Mouse (Mus musculus) limb, embryonic 12.5 days (tissue): Measurements from ENCODE around the gene Cryba2. TPM values are rescaled to one million over a fixed set of nuclear protein-coding genes. Genes with fewer than 3 reads are reported as not detected.

Source experiments
- ATAC-seq: fragments of 200-750 bp; cut with Nextera tagmentation; 2 replicates; pipeline ENCODE4 v1.8.0; 2017; ENCODE audit warnings: low read depth, moderate TSS enrichment; ENCODE audit not compliant: insufficient number of reproducible peaks, insufficient read depth, low FRiP score, low TSS enrichment
- H3K27ac ChIP-seq: fragments of 300-500 bp; sonication (generic); 2 replicates; pipeline ENCODE4 v1.5.1; 2016; ENCODE audit warnings: mild to moderate bottlenecking, moderate library complexity
- H3K27me3 ChIP-seq: fragments of 300-500 bp; sonication (generic); 2 replicates; pipeline ENCODE4 v1.6.1; 2016; ENCODE audit warnings: mild to moderate bottlenecking, moderate library complexity
- H3K36me3 ChIP-seq: fragments of 300-500 bp; sonication (generic); 2 replicates; pipeline ENCODE4 v1.6.1; 2016; ENCODE audit warnings: mild to moderate bottlenecking, moderate library complexity
- H3K4me1 ChIP-seq: fragments of 300-500 bp; sonication (generic); replicated peaks from 2 replicates; pipeline ENCODE4 v1.6.1; 2016
- H3K4me2 ChIP-seq: fragments of 300-500 bp; sonication (generic); 2 replicates; pipeline ENCODE4 v1.6.1; 2016; ENCODE audit warnings: mild to moderate bottlenecking, moderate library complexity
- H3K4me3 ChIP-seq: fragments of 300-500 bp; sonication (generic); replicated peaks from 2 replicates; pipeline ENCODE4 v1.5.1; 2016; ENCODE audit warnings: mild to moderate bottlenecking
- H3K9ac ChIP-seq: fragments of 300-500 bp; sonication (generic); replicated peaks from 2 replicates; pipeline ENCODE4 v1.6.1; 2016; ENCODE audit warnings: mild to moderate bottlenecking, moderate library complexity
- H3K9me3 ChIP-seq: fragments of 300-500 bp; sonication (generic); 2 replicates; pipeline ENCODE4 v1.6.1; 2016; ENCODE audit warnings: mild to moderate bottlenecking, moderate library complexity
- WGBS: fragments of 180-500 bp; shearing (Covaris S2); methylation state at CpG from one replicate; pipeline ENCODE4 v1.1.7; 2016; 5-methylcytosine and 5-hydroxymethylcytosine counted together
- polyA plus RNA-seq: library from polyadenylated mRNA; unstranded; fragments of >200 nt; fragmentation: Nextera tagmentation; extraction: Ambion mirVana; gene quantifications from 2 replicates; pipeline ENCODE4 v1.2.1, GENCODE M21; 2016

Gene Cryba2
- polyA plus RNA-seq, 1 experiment from 2014 or later = not detected

DNA sequence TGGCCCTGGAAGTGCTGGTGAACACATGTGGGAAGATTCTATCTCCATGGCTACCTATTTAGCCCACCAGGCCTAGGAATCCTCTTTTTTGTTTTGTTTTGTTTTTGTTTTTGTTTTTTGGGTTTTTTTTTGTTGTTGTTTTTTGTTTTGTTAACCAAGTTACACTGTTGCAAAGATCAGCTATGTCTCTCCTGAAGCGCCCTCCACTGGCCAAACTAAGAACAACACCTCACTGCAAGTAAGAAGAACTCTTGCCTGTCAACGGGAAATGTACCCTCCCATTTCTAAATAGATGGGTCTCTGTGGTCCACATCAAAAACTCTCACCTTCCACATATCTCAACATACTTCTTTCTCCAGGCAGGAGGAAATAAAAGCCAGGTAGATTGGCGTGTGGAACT is 8.7 kb upstream of the Cryba2 start:
- Histone ChIP-seq H3K27ac (no peak overlapping the region), H3K36me3 (no peaks in the 10 kb centered on the region), H3K27me3 (peaks cover 99% of the 10 kb centered on the region), H3K4me3 (no peak overlapping the region), H3K4me1 (peaks cover 27% of the 10 kb centered on the region), H3K9me3 (no peaks in the 10 kb centered on the region), H3K4me2 (no peak overlapping the region), H3K9ac (no peak overlapping the region)
- no peak for ATAC-seq
- 3% methylated on average over 3 of the region's 3 CpGs for WGBS

DNA sequence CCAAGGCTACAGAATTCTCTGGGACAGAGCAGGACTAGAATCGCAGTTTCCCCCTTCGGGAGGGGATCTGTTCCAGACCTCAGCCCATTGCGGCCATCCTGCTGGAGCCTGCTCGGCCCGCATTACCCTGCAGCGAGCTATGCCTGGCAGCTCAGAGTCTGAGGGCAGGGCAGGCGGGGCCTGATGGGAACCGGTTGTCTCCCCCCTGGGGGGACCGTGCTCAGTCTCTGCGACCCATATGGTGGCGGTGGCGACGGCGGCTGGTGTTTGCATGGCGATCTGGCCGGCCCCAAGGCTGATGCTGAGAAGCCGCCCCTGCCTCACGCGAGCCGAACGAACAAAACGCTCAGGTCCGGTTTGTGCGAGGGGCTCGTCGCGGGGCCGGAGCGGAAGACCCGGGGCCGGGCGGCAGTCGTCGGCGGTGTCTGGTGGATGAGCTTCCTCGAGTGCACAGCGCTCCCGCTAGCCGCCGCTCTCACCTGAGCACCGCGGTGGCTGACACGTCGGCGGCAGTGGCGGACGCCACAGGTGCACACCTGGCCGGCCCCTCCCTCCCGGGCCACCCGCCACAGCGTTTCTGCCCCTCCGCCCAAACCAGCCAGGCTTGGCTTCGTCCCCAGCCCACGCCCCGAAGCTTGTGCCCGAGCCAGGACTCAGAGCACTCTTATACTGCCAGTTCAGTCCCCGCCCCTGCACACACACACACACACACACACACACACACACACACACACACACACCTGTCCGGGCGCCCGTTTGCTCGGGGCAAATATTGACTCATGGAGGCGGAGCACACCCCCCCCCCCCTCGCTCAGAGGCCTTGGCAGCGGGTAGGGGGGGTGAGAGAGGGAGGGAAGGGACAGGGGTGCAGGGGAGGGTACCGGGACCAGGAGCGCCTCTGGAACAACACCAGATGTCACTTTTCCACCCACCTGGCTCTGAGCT is 7.7 kb upstream of the Cryba2 start:
- H3K36me3 ChIP-seq = no peaks in the 10 kb centered on the region
- peak overlapping the region; percentile 37 for H3K4me3 ChIP-seq
- peaks cover 99% of the 10 kb centered on the region for H3K27me3 ChIP-seq
- ATAC-seq = no peak
- H3K4me2 ChIP-seq = peak overlapping the region; percentile 61
- no peak overlapping the region for H3K27ac ChIP-seq
- peak overlapping the region; percentile 34; the same call in 1 of the 2 replicates for H3K9ac ChIP-seq
- under 1% methylated on average over 65 of the region's 66 CpGs for WGBS
- H3K4me1 ChIP-seq = peaks cover 27% of the 10 kb centered on the region
- no peaks in the 10 kb centered on the region for H3K9me3 ChIP-seq

DNA sequence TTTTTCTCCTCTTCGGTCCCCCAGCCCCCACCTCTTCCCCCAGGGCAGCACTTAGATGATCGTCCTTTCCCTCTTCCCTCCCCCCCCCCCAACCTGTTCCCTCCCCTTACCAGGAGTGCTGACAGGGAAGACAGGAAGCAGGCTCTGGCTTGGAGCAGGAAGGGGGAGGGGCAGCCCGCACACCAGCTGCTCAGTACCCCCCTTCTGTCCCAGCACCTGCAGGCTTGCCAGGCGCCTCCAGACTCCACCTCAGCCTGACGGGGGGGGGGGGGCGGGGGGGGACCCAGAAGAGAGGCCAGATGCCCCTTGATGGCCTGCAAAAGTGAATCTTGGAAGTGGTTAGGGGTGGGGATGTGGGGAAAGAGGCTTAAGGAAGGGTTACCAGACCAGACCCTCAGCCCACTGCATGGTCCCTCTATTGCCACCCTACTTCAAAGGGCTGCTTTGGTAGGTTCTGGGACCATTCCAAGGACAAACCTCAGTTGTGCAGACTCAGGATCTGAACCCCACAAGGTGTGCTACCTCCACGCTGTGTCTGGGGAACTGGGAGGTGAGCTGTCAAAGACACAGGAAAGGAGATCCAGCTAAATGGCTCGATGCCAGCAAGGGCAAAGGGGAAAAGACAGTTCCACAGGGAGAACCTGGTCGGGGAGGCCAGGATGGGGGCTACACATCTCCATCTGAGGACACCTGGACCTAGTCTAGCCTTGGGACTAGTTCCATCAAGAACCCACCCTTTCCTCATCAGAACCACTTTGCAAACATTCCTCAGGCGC is 5.9 kb upstream of the Cryba2 start:
- Histone ChIP-seq H3K27ac (no peak overlapping the region), H3K36me3 (no peaks in the 10 kb centered on the region), H3K27me3 (peaks cover 99% of the 10 kb centered on the region), H3K9ac (no peak overlapping the region), H3K4me1 (peaks cover 27% of the 10 kb centered on the region), H3K4me3 (no peak overlapping the region), H3K9me3 (no peaks in the 10 kb centered on the region), H3K4me2 (no peak overlapping the region; the same call in 1 of the 2 replicates)
- 6% methylated on average over 7 of the region's 10 CpGs for WGBS
- ATAC-seq = no peak

DNA sequence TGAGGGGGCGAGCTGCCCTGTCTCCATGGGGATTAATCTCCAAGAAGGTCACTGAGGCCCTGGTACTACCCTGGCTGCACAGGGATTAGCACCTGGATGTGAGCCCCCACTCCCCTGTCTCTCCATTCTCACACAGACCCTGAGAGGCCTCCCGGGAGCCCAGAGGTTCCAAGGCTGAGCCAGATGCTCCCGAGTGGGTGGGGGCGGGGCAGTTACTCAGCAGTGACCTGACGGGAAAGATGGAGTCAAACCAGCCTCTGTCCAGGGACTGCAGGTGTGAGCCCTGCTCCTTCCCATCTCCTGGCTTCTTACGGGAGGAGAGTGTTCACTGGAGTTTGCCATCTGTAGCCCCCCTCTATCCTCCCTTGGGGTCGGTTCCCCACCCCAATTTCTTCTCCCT is 5.0 kb upstream of the Cryba2 start:
- H3K4me1 ChIP-seq = peaks cover 29% of the 10 kb centered on the region
- no peaks in the 10 kb centered on the region for H3K9me3 ChIP-seq
- no peak overlapping the region for H3K9ac ChIP-seq
- no peak overlapping the region for H3K4me2 ChIP-seq
- no peaks in the 10 kb centered on the region for H3K36me3 ChIP-seq
- 0 out of 2 replicates have a peak, but pooled peaks have one; percentile 12 for ATAC-seq
- H3K27me3 ChIP-seq = peaks cover 99% of the 10 kb centered on the region
- 1% methylated on average over 7 of the region's 7 CpGs for WGBS
- no peak overlapping the region for H3K4me3 ChIP-seq
- no peak overlapping the region for H3K27ac ChIP-seq

DNA sequence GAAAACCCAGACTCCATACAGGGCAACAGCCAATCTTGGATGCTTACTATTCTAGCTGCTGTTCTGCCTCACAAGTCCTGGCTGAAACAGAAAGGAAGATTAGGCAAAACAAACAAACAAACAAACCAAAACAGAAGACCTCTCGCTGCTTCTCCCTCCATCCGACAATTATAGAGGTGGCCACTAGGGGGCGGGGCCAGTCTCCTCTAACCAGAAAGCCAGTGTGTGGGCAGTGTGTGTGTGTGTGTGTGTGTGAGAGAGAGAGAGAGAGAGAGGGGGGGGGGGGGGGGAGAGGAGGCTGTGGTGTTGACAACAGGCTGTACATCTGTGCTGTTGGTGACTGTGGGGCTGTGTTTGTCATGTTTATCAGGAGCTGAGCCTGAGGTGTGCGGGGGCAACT is 2.0 kb upstream of the Cryba2 start:
- Histone ChIP-seq H3K4me1 (peaks cover 18% of the 10 kb centered on the region), H3K27me3 (peaks cover 99% of the 10 kb centered on the region), H3K36me3 (no peaks in the 10 kb centered on the region), H3K4me3 (no peak overlapping the region), H3K27ac (no peak overlapping the region), H3K4me2 (no peak overlapping the region), H3K9me3 (no peaks in the 10 kb centered on the region), H3K9ac (no peak overlapping the region)
- WGBS = 17% methylated on average over 4 of the region's 4 CpGs
- no peak for ATAC-seq

DNA sequence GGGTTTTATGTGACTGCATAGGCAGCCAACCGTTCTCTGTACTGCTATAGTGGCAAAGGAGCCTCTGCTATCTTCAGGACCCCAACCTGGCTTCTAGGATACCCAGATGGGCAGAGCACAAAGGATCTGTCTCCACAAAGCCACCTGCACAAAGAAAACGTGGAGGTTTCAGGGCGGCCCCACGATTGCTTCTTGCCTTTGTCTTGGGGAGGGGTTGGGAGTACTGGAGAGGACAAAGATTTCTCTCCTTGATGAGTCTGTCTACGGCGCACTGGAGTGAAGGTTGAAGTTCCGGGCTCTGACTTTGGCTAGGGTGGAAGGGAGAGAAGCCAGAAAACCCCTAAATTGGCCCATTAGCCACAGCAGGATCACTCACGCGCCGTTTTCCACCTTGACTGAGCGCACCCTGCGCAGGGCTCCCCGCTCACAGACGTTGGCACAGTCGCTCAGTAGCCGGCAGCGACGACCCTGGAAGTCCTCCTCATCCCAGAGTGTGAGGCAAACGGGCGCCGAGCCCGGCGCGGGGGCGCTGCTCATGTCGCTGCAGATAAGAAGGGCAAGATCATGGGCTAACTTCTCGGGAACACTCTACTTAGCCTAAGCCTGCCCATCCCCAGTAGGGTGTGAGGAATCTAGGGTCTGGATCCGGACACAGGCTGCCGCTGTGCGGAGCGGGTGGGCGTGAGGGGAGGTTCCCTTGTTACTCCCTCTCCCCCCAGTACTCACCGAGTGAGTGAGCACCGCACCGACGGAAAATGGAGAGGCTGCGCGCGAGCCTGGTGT is 401 bp downstream of the Cryba2 start:
- no peak overlapping the region for H3K27ac ChIP-seq
- H3K4me1 ChIP-seq = peaks cover 3% of the 10 kb centered on the region; the same call in 1 of the 2 replicates
- no peak overlapping the region for H3K4me2 ChIP-seq
- 0 out of 2 replicates have a peak overlapping the region, but pooled peaks have one; percentile 2 for H3K4me3 ChIP-seq
- H3K27me3 ChIP-seq = peaks cover 97% of the 10 kb centered on the region
- ATAC-seq = no peak
- no peaks in the 10 kb centered on the region for H3K9me3 ChIP-seq
- WGBS = 2% methylated on average over 39 of the region's 39 CpGs
- H3K36me3 ChIP-seq = no peaks in the 10 kb centered on the region
- H3K9ac ChIP-seq = no peak overlapping the region

DNA sequence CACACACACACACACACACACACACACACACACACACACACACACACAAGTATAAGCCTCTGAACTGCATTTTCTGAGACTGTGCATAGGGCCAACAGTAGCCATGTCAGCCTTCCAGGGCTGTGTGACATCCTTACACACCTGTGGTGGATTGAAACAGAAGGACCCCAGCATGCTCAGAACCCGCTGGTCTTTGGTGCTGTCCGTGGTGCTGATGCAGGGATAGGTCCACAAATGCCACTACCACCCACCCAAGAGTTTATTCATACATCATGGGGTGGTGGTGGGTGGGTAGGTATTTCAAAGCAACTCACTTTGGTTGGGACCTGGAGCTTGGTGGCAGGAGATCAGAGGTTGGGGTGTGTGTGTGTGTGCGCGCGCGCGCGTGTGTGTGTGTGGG is 1.4 kb downstream of the Cryba2 start:
- no peak overlapping the region for H3K9ac ChIP-seq
- no peaks in the 10 kb centered on the region for H3K36me3 ChIP-seq
- H3K9me3 ChIP-seq = no peaks in the 10 kb centered on the region
- H3K4me1 ChIP-seq = 0 out of 2 replicates have a peak, but pooled peaks cover 3% of the 10 kb centered on the region
- peaks cover 97% of the 10 kb centered on the region for H3K27me3 ChIP-seq
- no peak overlapping the region for H3K4me3 ChIP-seq
- H3K27ac ChIP-seq = no peak overlapping the region
- no peak for ATAC-seq
- no peak overlapping the region for H3K4me2 ChIP-seq
- WGBS = 3% methylated on average over 8 of the region's 8 CpGs

DNA sequence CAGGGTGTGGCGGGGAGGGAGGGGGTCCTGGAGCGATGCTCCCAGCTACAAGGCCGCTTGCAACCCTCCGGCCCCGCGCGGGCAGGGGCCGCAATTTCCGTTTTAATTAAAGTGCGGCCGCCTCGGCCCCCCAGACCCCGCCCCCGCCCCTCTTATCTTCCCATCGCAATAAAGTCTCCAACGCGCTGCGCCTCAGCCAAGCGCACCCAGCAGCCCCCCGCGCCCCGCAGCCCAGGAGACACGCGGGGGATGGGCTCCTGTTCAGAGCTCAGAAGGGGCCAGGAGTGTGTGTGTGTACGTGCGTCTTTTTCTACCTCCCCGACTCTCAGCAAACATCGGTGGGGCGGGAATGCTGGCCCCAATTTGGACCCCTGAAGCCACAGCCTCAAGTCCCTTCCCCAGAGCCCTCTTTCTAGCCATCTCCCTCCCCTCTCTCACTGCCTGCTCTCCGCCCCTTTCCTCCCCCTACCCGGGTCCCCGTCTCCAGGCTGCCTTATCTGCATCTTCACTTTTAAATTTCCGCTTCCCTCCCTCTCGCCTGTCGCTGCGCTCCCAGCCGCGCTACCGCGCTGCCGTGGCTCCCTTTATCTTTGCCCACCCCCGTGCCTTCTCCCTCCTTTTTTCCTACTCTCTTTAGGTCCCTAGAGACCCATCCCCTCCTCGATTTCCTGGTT is 7.4 kb downstream of the Cryba2 start, which contains the start of gene Fev:
Gene Fev (minus strand): TSS at position 51 of the 674 bp plus-strand sequence.
- WGBS = 1% methylated on average over 35 of the region's 43 CpGs
- Histone ChIP-seq H3K9ac (no peak within 1 kb of the TSS), H3K27ac (no peak within 1 kb of the TSS), H3K4me1 (peaks cover 27% of the 10 kb centered on the region), H3K9me3 (no peaks in the 10 kb centered on the region), H3K27me3 (peaks cover 97% of the 10 kb centered on the region), H3K4me3 (peak within 1 kb of the TSS; percentile 29), H3K36me3 (no peaks in the 10 kb centered on the region), H3K4me2 (peak within 1 kb of the TSS; percentile 50)
- no peak for ATAC-seq

DNA sequence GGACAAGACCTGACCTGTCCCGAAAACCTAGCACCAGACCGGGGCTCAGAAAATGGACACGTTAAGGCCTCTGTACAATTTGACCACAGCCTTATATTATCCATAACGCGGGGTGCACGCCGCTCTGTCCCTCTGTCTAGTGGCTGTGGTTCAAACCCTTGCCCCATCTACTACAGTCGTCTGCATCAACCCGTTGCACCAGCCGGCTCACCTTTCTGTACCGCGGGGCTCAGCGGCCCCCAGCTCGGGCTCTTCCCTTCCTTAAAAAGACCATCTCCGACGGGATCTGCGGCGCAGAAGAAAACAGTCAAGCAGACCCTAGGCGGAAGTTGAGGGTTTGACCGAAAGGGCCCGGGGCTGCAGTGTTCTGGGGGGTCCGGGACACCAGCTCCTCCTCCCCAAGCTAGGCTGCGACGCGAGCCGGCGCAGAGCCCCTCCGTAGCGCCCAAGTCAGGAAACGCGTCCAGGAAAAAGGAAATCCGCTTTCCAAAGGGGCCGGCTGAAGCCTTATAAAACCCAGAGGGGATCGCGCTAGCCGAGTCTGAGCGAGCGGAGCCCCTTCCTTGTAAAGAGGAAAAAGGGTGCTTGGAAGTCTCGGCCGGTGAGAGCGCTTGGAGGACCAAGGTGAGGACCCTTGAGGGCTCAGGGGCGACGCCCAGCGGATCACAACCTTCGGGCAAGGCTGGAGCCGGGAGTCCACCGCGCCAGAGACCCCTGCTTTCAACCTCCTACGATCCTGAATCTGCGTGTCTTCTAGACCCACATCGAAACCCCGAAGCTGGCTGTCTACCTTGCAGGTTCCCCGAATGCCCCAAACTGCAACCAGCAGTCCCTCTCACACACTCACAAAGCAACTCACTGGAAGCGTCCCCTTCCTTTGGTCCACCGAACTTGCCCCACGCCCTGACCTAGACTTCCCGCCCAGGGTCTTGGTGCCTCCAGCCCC is 8.5 kb downstream of the Cryba2 start:
- Histone ChIP-seq H3K4me3 (peak overlapping the region; percentile 29), H3K9me3 (no peaks in the 10 kb centered on the region), H3K27ac (no peak overlapping the region), H3K9ac (no peak overlapping the region), H3K4me1 (peaks cover 27% of the 10 kb centered on the region), H3K27me3 (peaks cover 97% of the 10 kb centered on the region), H3K4me2 (peak overlapping the region; percentile 50), H3K36me3 (no peaks in the 10 kb centered on the region)
- no peak for ATAC-seq
- WGBS = under 1% methylated on average over 57 of the region's 57 CpGs
